Mouse (Mus musculus): ENCODE measurements around the gene Acad9.
A peak's percentile ranks its signal among the peaks of the same experiment; 100 is the strongest.

Gene Acad9

GRCm38 (mm10) chr3:36065843-36066651 is at the start of gene Acad9:
Acad9 (plus strand) TSS chr3:36065979.
- peak; percentile 92 for ATAC-seq (ENCODE audit: insufficient number of reproducible peaks, low FRiP score, low TSS enrichment)

- no peak for ATAC-seq (ENCODE audit: insufficient number of reproducible peaks, low FRiP score, low TSS enrichment)
Measured at GRCm38 (mm10) chr3:36025732-36026131, 40.0 kb upstream of the Acad9 start.

GRCm38 (mm10) chr3:36029993-36030392 is 35.8 kb upstream of the Acad9 start:
- ATAC-seq (ENCODE audit: insufficient number of reproducible peaks, low FRiP score, low TSS enrichment), result no peak

- no peak for ATAC-seq (ENCODE audit: insufficient number of reproducible peaks, low FRiP score, low TSS enrichment)
Measured at GRCm38 (mm10) chr3:36031740-36032510, 33.9 kb upstream of the Acad9 start.

- no peak for ATAC-seq (ENCODE audit: insufficient number of reproducible peaks, low FRiP score, low TSS enrichment)
Measured at GRCm38 (mm10) chr3:36044520-36044919, 21.3 kb upstream of the Acad9 start.

- no peak for ATAC-seq (ENCODE audit: insufficient number of reproducible peaks, low FRiP score, low TSS enrichment)
Measured at GRCm38 (mm10) chr3:36045086-36045485, 20.7 kb upstream of the Acad9 start.

- ATAC-seq (ENCODE audit: insufficient number of reproducible peaks, low FRiP score, low TSS enrichment), result no peak
Measured at GRCm38 (mm10) chr3:36049106-36049505, 16.7 kb upstream of the Acad9 start.

GRCm38 (mm10) chr3:36053447-36053846 is 12.3 kb upstream of the Acad9 start, which contains the start of gene Ccdc144b:
Ccdc144b (minus strand) TSS chr3:36053547.
- no peak for ATAC-seq (ENCODE audit: insufficient number of reproducible peaks, low FRiP score, low TSS enrichment)

GRCm38 (mm10) chr3:36060096-36060850 is 5.5 kb upstream of the Acad9 start:
- peak; percentile 70; the same call in 1 of the 2 replicates for ATAC-seq (ENCODE audit: insufficient number of reproducible peaks, low FRiP score, low TSS enrichment)

GRCm38 (mm10) chr3:36064592-36065061 is 1.2 kb upstream of the Acad9 start:
- no peak for ATAC-seq (ENCODE audit: insufficient number of reproducible peaks, low FRiP score, low TSS enrichment)

GRCm38 (mm10) chr3:36065166-36065565 is 613 bp upstream of the Acad9 start:
- no peak for ATAC-seq (ENCODE audit: insufficient number of reproducible peaks, low FRiP score, low TSS enrichment)

- ATAC-seq (ENCODE audit: insufficient number of reproducible peaks, low FRiP score, low TSS enrichment), result no peak
Measured at GRCm38 (mm10) chr3:36067731-36068130, 2.0 kb downstream of the Acad9 start.

GRCm38 (mm10) chr3:36070436-36070835 is 4.7 kb downstream of the Acad9 start:
- no peak for ATAC-seq (ENCODE audit: insufficient number of reproducible peaks, low FRiP score, low TSS enrichment)

GRCm38 (mm10) chr3:36071047-36071446 is 5.3 kb downstream of the Acad9 start:
- no peak for ATAC-seq (ENCODE audit: insufficient number of reproducible peaks, low FRiP score, low TSS enrichment)

GRCm38 (mm10) chr3:36074231-36074630 is 8.5 kb downstream of the Acad9 start:
- ATAC-seq (ENCODE audit: insufficient number of reproducible peaks, low FRiP score, low TSS enrichment), result no peak

- no peak for ATAC-seq (ENCODE audit: insufficient number of reproducible peaks, low FRiP score, low TSS enrichment)
Measured at GRCm38 (mm10) chr3:36075466-36075865, 9.7 kb downstream of the Acad9 start.

GRCm38 (mm10) chr3:36077386-36077785 is 11.6 kb downstream of the Acad9 start:
- ATAC-seq (ENCODE audit: insufficient number of reproducible peaks, low FRiP score, low TSS enrichment), result no peak

- ATAC-seq (ENCODE audit: insufficient number of reproducible peaks, low FRiP score, low TSS enrichment), result no peak
Measured at GRCm38 (mm10) chr3:36079886-36080285, 14.1 kb downstream of the Acad9 start.

- no peak for ATAC-seq (ENCODE audit: insufficient number of reproducible peaks, low FRiP score, low TSS enrichment)
Measured at GRCm38 (mm10) chr3:36080741-36081140, 15.0 kb downstream of the Acad9 start.

- ATAC-seq (ENCODE audit: insufficient number of reproducible peaks, low FRiP score, low TSS enrichment), result no peak
Measured at GRCm38 (mm10) chr3:36082843-36083242, 17.1 kb downstream of the Acad9 start.

GRCm38 (mm10) chr3:36083381-36083780 is 17.6 kb downstream of the Acad9 start:
- no peak for ATAC-seq (ENCODE audit: insufficient number of reproducible peaks, low FRiP score, low TSS enrichment)

All from cerebellum, adult (tissue).